Mouse (Mus musculus): Measurements from ENCODE around the gene Draxin. TPM values are rescaled to one million over a fixed set of nuclear protein-coding genes. Genes with fewer than 3 reads are reported as not detected.

The Draxin gene
- total and polyA plus RNA-seq, 3 experiments = 0.08 to 0.17 TPM; not detected in 1

- Histone ChIP-seq H3K9ac (ENCODE audit: control insufficient read depth, low read depth, low read length, poor library complexity, severe bottlenecking) (no peak overlapping the region), H3K9me3 (replicated peaks; ENCODE audit: insufficient read depth, low read length) (no peaks in the 10 kb centered on the region), H3K36me3 (ENCODE audit: control insufficient read depth in 1 of 2, insufficient read depth in 2 of 2, low read length in 2 of 2) (no peaks in the 10 kb centered on the region), H3K27ac (ENCODE audit: control insufficient read depth, low read depth, low read length) (no peak overlapping the region), H3K4me3 (ENCODE audit: control insufficient read depth in 1 of 2, insufficient read depth in 1 of 2, low read depth in 2 of 2, low read length in 2 of 2) (no peak overlapping the region), H3K79me2 (ENCODE audit: control insufficient read depth, insufficient read depth, low read length, poor library complexity) (no peaks in the 10 kb centered on the region), H3K4me1 (ENCODE audit: control insufficient read depth in 1 of 2, insufficient read depth in 2 of 2, low read length in 2 of 2) (no peaks in the 10 kb centered on the region; a peak in 1 of 4 replicates), H3K27me3 (ENCODE audit: control insufficient read depth in 1 of 2, insufficient read depth in 2 of 2, low read length in 2 of 2) (no peaks in the 10 kb centered on the region)
- DNase-seq (ENCODE audit: low read depth, low spot score) = no peak
- TF ChIP-seq NRF1 (IDR thresholded peaks at IDR 0.05; ENCODE audit: insufficient read depth, low read depth, low read length, poor library complexity, severe bottlenecking) = no peak
- no peak for TF ChIP-seq MYB (IDR thresholded peaks at IDR 0.05; ENCODE audit: low read depth, low read length)
- no peak for TF ChIP-seq MAX (IDR thresholded peaks at IDR 0.05; ENCODE audit: low read length)
- no peak for TF ChIP-seq TAL1 (IDR thresholded peaks at IDR 0.05; ENCODE audit: low read length)
- TF ChIP-seq UBTF (IDR thresholded peaks at IDR 0.05; ENCODE audit: borderline replicate concordance, insufficient read depth, low read depth, low read length) = no peak
- no peak for TF ChIP-seq GATA1 (IDR thresholded peaks at IDR 0.05; ENCODE audit: low read depth, low read length)
- no peak for TF ChIP-seq CHD2 (IDR thresholded peaks at IDR 0.05; ENCODE audit: low read length)
- no peak for TF ChIP-seq E2F4 (IDR thresholded peaks at IDR 0.05; ENCODE audit: borderline replicate concordance, low read depth, low read length)
- TF ChIP-seq TCF12 (IDR thresholded peaks at IDR 0.05; ENCODE audit: low read depth, low read length) = no peak
- TF ChIP-seq MAZ (IDR thresholded peaks at IDR 0.05; ENCODE audit: low read depth, low read length) = no peak
- TF ChIP-seq ELF1 (IDR thresholded peaks at IDR 0.05; ENCODE audit: low read depth, low read length) = no peak
- no peak for TF ChIP-seq POLR2A (IDR thresholded peaks at IDR 0.05; ENCODE audit: control insufficient read depth in 1 of 2, insufficient read depth in 1 of 2, low read depth in 1 of 2, low read length in 2 of 2, poor library complexity in 1 of 2)
- no peak for TF ChIP-seq SMC3 (IDR thresholded peaks at IDR 0.05; ENCODE audit: low read depth, low read length)
- no peak for TF ChIP-seq HCFC1 (IDR thresholded peaks at IDR 0.05; ENCODE audit: low read depth, low read length)
- TF ChIP-seq ZNF384 (IDR thresholded peaks at IDR 0.05; ENCODE audit: low read depth, low read length) = no peak
Observed at GRCm38 (mm10) chr4:148069602-148070218, 60.8 kb downstream of the Draxin start.

- Histone ChIP-seq H3K9me3 (replicated peaks; ENCODE audit: insufficient read depth, low read length) (no peaks in the 10 kb centered on the region), H3K79me2 (ENCODE audit: control insufficient read depth, insufficient read depth, low read length, poor library complexity) (no peaks in the 10 kb centered on the region), H3K4me3 (ENCODE audit: control insufficient read depth in 1 of 2, insufficient read depth in 1 of 2, low read depth in 2 of 2, low read length in 2 of 2) (no peak overlapping the region), H3K27ac (ENCODE audit: control insufficient read depth, low read depth, low read length) (no peak overlapping the region), H3K27me3 (ENCODE audit: control insufficient read depth in 1 of 2, insufficient read depth in 2 of 2, low read length in 2 of 2) (no peaks in the 10 kb centered on the region), H3K36me3 (ENCODE audit: control insufficient read depth in 1 of 2, insufficient read depth in 2 of 2, low read length in 2 of 2) (no peaks in the 10 kb centered on the region), H3K9ac (ENCODE audit: control insufficient read depth, low read depth, low read length, poor library complexity, severe bottlenecking) (no peak overlapping the region), H3K4me1 (ENCODE audit: control insufficient read depth in 1 of 2, insufficient read depth in 2 of 2, low read length in 2 of 2) (no peaks in the 10 kb centered on the region; a peak in 1 of 4 replicates)
- TF ChIP-seq MEF2A (IDR thresholded peaks at IDR 0.05; ENCODE audit: extremely low read depth, insufficient replicate concordance, low read depth, low read length, poor library complexity, severe bottlenecking) (no peak), NELFE (IDR thresholded peaks at IDR 0.05; ENCODE audit: low read depth, low read length) (no peak), CTCF (IDR thresholded peaks at IDR 0.05 in 2 of 3, conservative IDR thresholded peaks at IDR 0.05 in 1 of 3; ENCODE audit: control insufficient read depth in 1 of 3, insufficient read depth in 1 of 3, low read depth in 2 of 3, low read length in 3 of 3, poor library complexity in 1 of 3, severe bottlenecking in 1 of 3) (no peak), ETS1 (IDR thresholded peaks at IDR 0.05; ENCODE audit: low read depth, low read length) (no peak), E2F4 (IDR thresholded peaks at IDR 0.05; ENCODE audit: borderline replicate concordance, low read depth, low read length) (no peak)
- DNase-seq (ENCODE audit: low read depth, low spot score) = no peak
Observed at GRCm38 (mm10) chr4:148067346-148067745, 63.2 kb downstream of the Draxin start.
